Mouse (Mus musculus): ENCODE measurements at regions not wholly inside any gene's neighbourhood (a gene's known extent, or its start where the extent isn't known, plus 50 kb on each side); places are given as distances from the start of the nearest gene placed in this dataset.

GRCm38 (mm10) chr8:101020088-101020487 lies 1603.8 kb upstream of the Cdh8 start:
- WGBS: 74% methylated on average over 3 of the region's 3 CpGs
- Histone ChIP-seq H3K36me3 (ENCODE audit: control insufficient read depth, insufficient read depth, low read length) (no peaks in the 10 kb centered on the region), H3K4me1 (ENCODE audit: control insufficient read depth, insufficient read depth, low read length) (no peaks in the 10 kb centered on the region), H3K4me3 (replicated peaks; ENCODE audit: low read depth, low read length) (no peak overlapping the region), H3K9ac (replicated peaks; ENCODE audit: low read length) (no peak overlapping the region), H3K27ac (replicated peaks; ENCODE audit: low read depth, low read length) (no peak overlapping the region), H3K27me3 (ENCODE audit: control insufficient read depth, insufficient read depth, low read length) (no peaks in the 10 kb centered on the region), H3K4me2 (ENCODE audit: low read length) (no peak overlapping the region), H3K9me3 (ENCODE audit: control insufficient read depth, low read length) (no peaks in the 10 kb centered on the region)
- ATAC-seq (ENCODE audit: low FRiP score, low TSS enrichment): no peak
- peak; percentile 24 for DNase-seq

All from midbrain, embryonic 14.5 days (tissue).